Mouse (Mus musculus): ENCODE data around the gene Gm10277. TPM values are rescaled to one million over a fixed set of nuclear protein-coding genes. Genes with fewer than 3 reads are reported as not detected.

Gm10277 gene
- polyA plus RNA-seq (2012; rRNA removed): not detected in 2 replicates

DNA sequence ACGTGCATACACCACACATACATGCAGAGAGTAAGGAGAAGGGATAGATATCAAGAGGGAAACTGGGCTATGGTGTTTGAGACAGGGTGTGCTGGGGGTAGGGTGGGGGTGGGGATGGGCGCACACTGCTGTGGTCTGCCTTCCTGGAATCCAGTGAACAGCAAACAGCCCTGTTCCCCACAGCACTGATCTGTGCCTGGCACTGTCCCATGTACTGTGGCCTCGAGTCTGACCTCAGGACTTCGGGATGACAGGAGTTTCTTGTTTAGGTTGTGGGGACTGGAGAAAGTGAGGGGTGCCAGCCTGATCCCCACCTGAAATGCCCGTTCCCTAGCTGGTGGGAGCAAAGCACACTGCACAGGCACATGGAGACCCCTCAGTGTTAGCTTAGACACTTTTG lies at the start of gene Gm10277:
TSS of gene Gm10277 (minus strand) at position 41 of the 400 bp plus-strand sequence.

DNA sequence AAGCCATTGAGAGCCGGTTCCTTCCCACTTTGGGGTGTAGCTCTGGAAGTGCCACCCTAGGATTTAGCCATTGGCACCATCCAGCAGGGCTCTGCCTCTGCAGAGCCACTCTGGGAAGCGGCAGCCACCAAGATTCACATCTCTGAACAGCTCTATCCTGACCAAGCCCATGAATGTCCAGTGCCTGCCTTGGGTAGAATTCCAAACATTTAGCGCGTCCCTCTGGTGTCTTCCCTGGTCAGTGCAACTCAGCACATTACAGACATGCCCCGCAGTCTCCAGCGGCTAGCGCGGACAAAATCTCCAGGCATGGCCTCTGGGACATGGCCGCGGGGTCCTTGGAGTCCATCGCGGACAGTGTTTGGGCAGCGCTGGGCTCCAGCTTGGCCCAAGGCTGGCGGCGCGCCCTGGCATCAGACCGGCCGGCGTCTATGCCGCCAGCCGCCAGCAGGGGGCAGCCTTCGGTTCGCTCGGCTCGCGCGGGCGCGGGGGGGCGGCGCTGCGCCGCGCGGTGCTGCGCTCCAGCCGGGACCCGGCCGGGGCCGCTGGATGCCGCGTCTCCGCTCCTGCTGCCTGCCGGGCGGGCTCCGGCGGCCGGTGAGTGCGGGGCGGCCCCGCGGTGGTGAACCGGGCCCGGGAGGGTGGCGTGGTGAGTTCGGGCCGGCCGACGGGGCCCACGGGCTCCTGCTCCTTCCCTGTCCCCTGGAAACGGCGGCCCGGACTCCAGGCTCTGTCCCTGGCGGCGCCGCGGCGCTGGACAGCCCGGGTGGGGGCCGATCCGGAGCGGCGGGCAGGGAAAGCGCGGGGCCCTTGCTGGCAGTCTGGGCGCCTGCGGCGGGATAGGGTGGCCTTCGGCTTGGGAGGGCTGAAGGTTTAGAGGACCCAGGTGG lies 24.5 kb downstream of the Gm10277 start, which contains the start of gene Myo18a:
TSS of gene Myo18a (plus strand) at position 464 of the 890 bp plus-strand sequence.

Other genes with a start within 250 kb of the Gm10277 start
- gene Taok1, start 179.9 kb downstream of the Gm10277 start, polyA plus RNA-seq (2012; rRNA removed): 25.6 and 27.0 TPM in 2 replicates
- 14.4 and 15.0 TPM in 2 replicates for gene Nufip2, start 101.6 kb downstream of the Gm10277 start, polyA plus RNA-seq (2012; rRNA removed)
- 0.11 and 0.28 TPM in 2 replicates for gene Cryba1, start 62.5 kb downstream of the Gm10277 start, polyA plus RNA-seq (2012; rRNA removed)
- 34.0 and 41.8 TPM in 2 replicates for gene Myo18a, start 24.5 kb downstream of the Gm10277 start, polyA plus RNA-seq (2012; rRNA removed)
- gene Pipox, start 106.3 kb upstream of the Gm10277 start, polyA plus RNA-seq (2012; rRNA removed): 9.2 and 9.3 TPM in 2 replicates
- gene Sez6, start 143.1 kb upstream of the Gm10277 start, polyA plus RNA-seq (2012; rRNA removed): 138 and 161 TPM in 2 replicates
- gene Phf12, start 195.0 kb upstream of the Gm10277 start, polyA plus RNA-seq (2012; rRNA removed): 48.9 and 50.9 TPM in 2 replicates
- 33.6 and 35.9 TPM in 2 replicates for gene Dhrs13, start 244.5 kb upstream of the Gm10277 start, polyA plus RNA-seq (2012; rRNA removed)

Measured in central nervous system, embryonic 18 days (tissue).